Mouse (Mus musculus): ENCODE data around the gene Slc51b. TPM values are rescaled to one million over a fixed set of nuclear protein-coding genes. Genes with fewer than 3 reads are reported as not detected.

The Slc51b gene
- total RNA-seq, 2 experiments from 2014 or later: not detected

DNA sequence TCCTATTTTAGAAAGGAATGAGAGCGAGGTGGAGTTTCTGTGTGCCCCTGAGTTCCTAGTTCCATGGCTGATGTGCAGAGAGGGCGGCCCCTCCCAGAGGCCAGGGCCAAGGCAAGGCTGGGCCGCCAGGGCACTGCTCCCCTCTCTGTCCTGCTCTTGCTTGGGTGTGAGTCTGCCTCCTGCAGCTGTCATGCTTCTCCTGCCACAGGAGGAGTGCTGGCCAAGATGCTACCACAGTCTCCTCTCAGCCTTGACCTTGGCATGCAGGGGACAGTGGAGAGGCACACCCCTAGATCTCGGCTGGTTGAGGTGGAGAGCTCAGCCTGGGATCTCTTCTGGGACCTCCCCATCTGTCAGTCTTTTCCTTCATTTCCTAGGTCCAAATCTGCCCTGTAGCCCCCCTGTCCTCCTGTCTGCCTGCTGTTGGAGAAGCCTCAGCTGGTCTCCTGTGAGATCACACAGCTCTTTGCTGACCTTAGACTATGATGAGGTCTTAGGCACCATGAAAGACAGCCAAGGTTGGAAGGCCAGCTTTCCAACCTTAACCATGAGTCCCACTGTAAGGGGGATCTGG, 41.7 kb downstream of the Slc51b start:
- ATAC-seq (replicated peaks; ENCODE audit: low FRiP score, poor library complexity, severe bottlenecking): no peak

- no peak for ATAC-seq (replicated peaks; ENCODE audit: low FRiP score, poor library complexity, severe bottlenecking)
Observed at GRCm38 (mm10) chr9:65375163-65375934, 47.4 kb downstream of the Slc51b start.

DNA sequence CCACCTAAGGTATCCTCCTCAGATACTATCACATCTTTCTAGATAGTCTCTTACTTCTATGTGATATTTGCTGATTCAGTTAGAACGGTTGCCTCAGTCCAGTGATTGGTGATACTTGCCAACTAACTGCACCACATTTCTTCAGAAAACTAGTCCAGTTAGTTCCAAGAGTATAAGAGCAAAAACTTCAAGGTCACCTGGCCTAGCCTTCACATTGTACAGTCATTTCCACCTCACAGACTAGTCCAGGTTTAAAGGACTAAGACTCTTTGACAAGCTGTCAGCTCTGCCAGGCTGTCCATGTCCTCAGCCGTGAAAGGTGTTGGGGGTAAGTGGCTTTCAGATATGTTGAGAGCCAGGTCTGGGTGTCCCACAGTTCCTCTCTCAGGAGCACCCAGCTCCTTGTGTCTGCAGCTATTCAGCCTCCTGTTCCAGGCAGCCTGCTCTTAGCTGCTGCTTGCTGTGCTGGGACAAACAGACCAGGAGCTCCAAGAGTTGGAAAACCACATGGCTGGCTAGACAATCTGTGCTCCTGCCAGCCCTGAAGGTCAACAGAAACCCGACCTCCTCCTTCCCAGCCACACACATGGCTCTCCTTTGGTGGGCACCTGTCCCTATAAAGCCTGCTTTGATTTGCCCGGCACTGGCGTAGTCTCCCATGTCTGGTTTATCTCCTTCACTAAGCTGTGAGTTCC, 48.1 kb downstream of the Slc51b start:
- no peak for ATAC-seq (replicated peaks; ENCODE audit: low FRiP score, poor library complexity, severe bottlenecking)

GRCm38 (mm10) chr9:65372449-65372848, 50.3 kb downstream of the Slc51b start:
- no peak for ATAC-seq (replicated peaks; ENCODE audit: low FRiP score, poor library complexity, severe bottlenecking)

- peak; percentile 30; the same call in 1 of the 2 replicates for ATAC-seq (replicated peaks; ENCODE audit: low FRiP score, poor library complexity, severe bottlenecking)
Observed at GRCm38 (mm10) chr9:65371756-65372155, 51.0 kb downstream of the Slc51b start.

DNA sequence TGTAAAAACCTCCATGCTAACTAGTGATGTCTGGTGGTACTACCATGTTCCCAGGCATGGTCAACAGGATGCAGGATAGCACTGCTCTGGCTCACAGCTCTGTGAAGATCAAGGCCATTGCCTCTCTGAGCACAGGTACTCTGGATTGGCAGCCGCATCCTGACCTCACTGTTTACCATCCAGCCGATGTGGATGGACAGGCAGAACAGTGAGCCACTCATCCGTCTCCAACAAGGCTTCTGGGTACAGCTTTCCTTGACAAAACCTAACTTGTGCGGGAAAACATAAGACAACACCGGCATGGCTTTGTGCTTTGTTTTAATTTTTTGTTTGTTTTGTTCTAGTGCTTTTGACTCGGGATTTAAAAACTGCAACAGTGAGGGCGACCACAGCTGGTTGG, 57.0 kb downstream of the Slc51b start:
- ATAC-seq (replicated peaks; ENCODE audit: low FRiP score, poor library complexity, severe bottlenecking): no peak

- ATAC-seq (replicated peaks; ENCODE audit: low FRiP score, poor library complexity, severe bottlenecking): no peak
Observed at GRCm38 (mm10) chr9:65363684-65364083, 59.1 kb downstream of the Slc51b start.

Other genes starting within 250 kb of the Slc51b start
- gene Parp16, start 227.6 kb downstream of the Slc51b start, total RNA-seq (2015; ENCODE audit: low replicate concordance): 17.7 and 28.5 TPM in 2 replicates
- gene Parp16, start 227.6 kb downstream of the Slc51b start, total RNA-seq (2017; ENCODE audit: low replicate concordance): 13.7 and 15.2 TPM in 2 replicates
- gene Cilp, start 157.8 kb downstream of the Slc51b start, total RNA-seq (2015; ENCODE audit: low replicate concordance): not detected in 2 replicates
- gene Cilp, start 157.8 kb downstream of the Slc51b start, total RNA-seq (2017; ENCODE audit: low replicate concordance): not detected in 2 replicates
- gene Clpx, start 128.7 kb downstream of the Slc51b start, total RNA-seq (2015; ENCODE audit: low replicate concordance): 20.1 and 20.2 TPM in 2 replicates
- gene Clpx, start 128.7 kb downstream of the Slc51b start, total RNA-seq (2017; ENCODE audit: low replicate concordance): 30.4 and 56.9 TPM in 2 replicates
- gene Pdcd7, start 76.9 kb downstream of the Slc51b start, total RNA-seq (2015; ENCODE audit: low replicate concordance): 7.2 and 13.4 TPM in 2 replicates
- gene Pdcd7, start 76.9 kb downstream of the Slc51b start, total RNA-seq (2017; ENCODE audit: low replicate concordance): 8.4 and 13.3 TPM in 2 replicates
- gene Ubap1l, start 61.9 kb downstream of the Slc51b start, total RNA-seq (2015; ENCODE audit: low replicate concordance): not detected in 2 replicates
- not detected in 2 replicates for gene Ubap1l, start 61.9 kb downstream of the Slc51b start, total RNA-seq (2017; ENCODE audit: low replicate concordance)
- not detected in 2 replicates for gene Kbtbd13, start 31.3 kb downstream of the Slc51b start, total RNA-seq (2015; ENCODE audit: low replicate concordance)
- not detected in 2 replicates for gene Kbtbd13, start 31.3 kb downstream of the Slc51b start, total RNA-seq (2017; ENCODE audit: low replicate concordance)
- gene Rasl12, start 24.4 kb downstream of the Slc51b start, total RNA-seq (2015; ENCODE audit: low replicate concordance): not detected in 2 replicates
- not detected in 2 replicates for gene Rasl12, start 24.4 kb downstream of the Slc51b start, total RNA-seq (2017; ENCODE audit: low replicate concordance)
- gene Mtfmt, start 12.8 kb upstream of the Slc51b start, total RNA-seq (2015; ENCODE audit: low replicate concordance): 4.6 and 14.4 TPM in 2 replicates
- 1.2 and 5.5 TPM in 2 replicates for gene Mtfmt, start 12.8 kb upstream of the Slc51b start, total RNA-seq (2017; ENCODE audit: low replicate concordance)
- gene Spg21, start 38.0 kb upstream of the Slc51b start, total RNA-seq (2015; ENCODE audit: low replicate concordance): 11.5 and 18.4 TPM in 2 replicates
- 5.8 and 6.6 TPM in 2 replicates for gene Spg21, start 38.0 kb upstream of the Slc51b start, total RNA-seq (2017; ENCODE audit: low replicate concordance)
- gene Ankdd1a, start 97.2 kb upstream of the Slc51b start, total RNA-seq (2015; ENCODE audit: low replicate concordance): not detected in 2 replicates
- gene Ankdd1a, start 97.2 kb upstream of the Slc51b start, total RNA-seq (2017; ENCODE audit: low replicate concordance): not detected in 2 replicates
- 32.3 and 42.2 TPM in 2 replicates for gene Plekho2, start 157.1 kb upstream of the Slc51b start, total RNA-seq (2015; ENCODE audit: low replicate concordance)
- 48.6 and 54.6 TPM in 2 replicates for gene Plekho2, start 157.1 kb upstream of the Slc51b start, total RNA-seq (2017; ENCODE audit: low replicate concordance)
- gene Pif1, start 164.2 kb upstream of the Slc51b start, total RNA-seq (2015; ENCODE audit: low replicate concordance): 75.0 and 77.1 TPM in 2 replicates
- 68.7 and 94.9 TPM in 2 replicates for gene Pif1, start 164.2 kb upstream of the Slc51b start, total RNA-seq (2017; ENCODE audit: low replicate concordance)
- gene Rbpms2, start 206.7 kb upstream of the Slc51b start, total RNA-seq (2015; ENCODE audit: low replicate concordance): 9.6 TPM in 1 of 2 replicates, not detected in the other
- gene Rbpms2, start 206.7 kb upstream of the Slc51b start, total RNA-seq (2017; ENCODE audit: low replicate concordance): not detected in 2 replicates
- gene Oaz2, start 245.0 kb upstream of the Slc51b start, total RNA-seq (2015; ENCODE audit: low replicate concordance): 3.4 and 7.2 TPM in 2 replicates
- 1.4 and 9.2 TPM in 2 replicates for gene Oaz2, start 245.0 kb upstream of the Slc51b start, total RNA-seq (2017; ENCODE audit: low replicate concordance)

Measured in erythroid progenitor cell, adult 5-6 weeks (primary cell).